Mouse (Mus musculus): ENCODE measurements around the gene Bckdhb.

- TF ChIP-seq RAD21 (IDR thresholded peaks at IDR 0.05; ENCODE audit: low read depth, low read length): no peak
- no peak for TF ChIP-seq JUND (conservative IDR thresholded peaks at IDR 0.05; ENCODE audit: low read depth, low read length)
- TF ChIP-seq CTCF (conservative IDR thresholded peaks at IDR 0.05 in 1 of 2, IDR thresholded peaks at IDR 0.05 in 1 of 2; ENCODE audit: low read depth in 2 of 2, low read length in 2 of 2): no peak
- no peak for TF ChIP-seq POLR2A (IDR thresholded peaks at IDR 0.05; ENCODE audit: low read depth, low read length)
- TF ChIP-seq TCF12 (IDR thresholded peaks at IDR 0.05; ENCODE audit: low read depth, low read length): no peak
- no peak for TF ChIP-seq SMC3 (IDR thresholded peaks at IDR 0.05; ENCODE audit: low read depth, low read length)
- TF ChIP-seq EP300 (IDR thresholded peaks at IDR 0.05; ENCODE audit: low read length): no peak
- TF ChIP-seq BHLHE40 (IDR thresholded peaks at IDR 0.05; ENCODE audit: low read depth, low read length): no peak
These were observed 183.6 kb downstream of the Bckdhb start for GRCm38 (mm10) chr9:84108534-84108933.
